Mouse (Mus musculus): ENCODE measurements around the gene Efna5.

GRCm38 (mm10) chr17:62604309-62604708 lies 276.8 kb downstream of the Efna5 start:
- TF ChIP-seq GATA1 (IDR thresholded peaks at IDR 0.05; ENCODE audit: borderline replicate concordance, low read length) (no peak), FLI1 (IDR thresholded peaks at IDR 0.05; ENCODE audit: low read length) (no peak)
